Comparison of ENCODE assay signal across 9 mouse cellular contexts in the genomic region with DNA sequence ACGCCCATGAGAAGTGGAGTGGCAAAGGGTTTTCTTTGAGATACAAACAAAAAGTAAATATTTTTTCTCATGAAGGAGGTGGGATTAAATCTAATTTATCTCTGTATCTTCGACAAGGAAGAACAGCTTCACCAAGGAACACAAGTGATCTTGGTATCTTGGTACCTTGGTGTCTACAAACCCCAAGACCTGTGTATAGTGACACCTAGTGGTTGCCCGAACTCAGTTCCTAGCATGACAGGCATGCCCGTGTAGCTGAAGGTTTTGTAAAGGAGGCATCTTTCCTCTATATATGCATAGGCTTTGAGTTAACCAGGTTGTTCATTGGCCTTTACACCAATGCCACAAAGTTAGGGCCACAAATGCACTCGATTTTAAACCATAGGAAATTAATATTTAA. TPM values are rescaled to one million over a fixed set of nuclear protein-coding genes. Genes with fewer than 3 reads are reported as not detected.
DNase-seq lines count a peak whose midpoint lies in the region; ATAC-seq and TF ChIP-seq lines count a peak whose summit lies in the region.
"Had no signal": no experiment of that assay in that cellular context is flagged by ENCODE, and none has a peak within 500 bp of the region (broad histone marks: within the 10 kb centered on the region; RNA-seq: fewer than 3 reads in every experiment).

No protein-coding gene starts in this region.

- no peaks in the 10 kb centered on the region for H3K27me3 ChIP-seq in lung, embryonic 16.5 days (ENCODE audit: control insufficient read depth, insufficient read depth, low read depth, low read length)
- H3K27me3 ChIP-seq: limb, embryonic 15.5 days had no signal

- 23% methylated on average over 5 of the region's 5 CpGs for WGBS in lung, embryonic 16.5 days

- ATAC-seq in lung, embryonic 16.5 days (ENCODE audit: low read depth), result 0 out of 2 replicates have a peak, but pooled peaks have one; percentile 45

- H3K9me3 ChIP-seq in lung, embryonic 16.5 days (ENCODE audit: control insufficient read depth, low read length), result no peaks in the 10 kb centered on the region
- H3K9me3 ChIP-seq: limb, embryonic 15.5 days had no signal

- H3K9ac ChIP-seq in lung, embryonic 16.5 days (ENCODE audit: low read length), result no peak overlapping the region
- H3K9ac ChIP-seq: limb, embryonic 15.5 days had no signal

- H3K4me3 ChIP-seq in cortical plate, adult 2 months (ENCODE audit: insufficient read depth, low read length), result no peak overlapping the region
- no peak overlapping the region for H3K4me3 ChIP-seq in lung, embryonic 16.5 days (ENCODE audit: low read length)
- H3K4me3 ChIP-seq: limb, embryonic 15.5 days had no signal

- H3K27ac ChIP-seq in cortical plate, adult 2 months (ENCODE audit: insufficient read depth, low read length), result no peak overlapping the region
- no peak overlapping the region for H3K27ac ChIP-seq in lung, embryonic 16.5 days (ENCODE audit: low read length)
- H3K27ac ChIP-seq: limb, embryonic 15.5 days had no signal

- H3K36me3 ChIP-seq in lung, embryonic 16.5 days (ENCODE audit: control insufficient read depth, insufficient read depth, low read length), result no peaks in the 10 kb centered on the region
- H3K36me3 ChIP-seq: limb, embryonic 15.5 days had no signal

- no peaks in the 10 kb centered on the region for H3K4me1 ChIP-seq in cortical plate, adult 2 months (ENCODE audit: control insufficient read depth, insufficient read depth, low read length)
- no peaks in the 10 kb centered on the region for H3K4me1 ChIP-seq in lung, embryonic 16.5 days (replicated peaks; ENCODE audit: control insufficient read depth, insufficient read depth, low read length)
- H3K4me1 ChIP-seq: limb, embryonic 15.5 days had no signal

- no peak overlapping the region for H3K4me2 ChIP-seq in lung, embryonic 16.5 days (ENCODE audit: low read depth, low read length)
- H3K4me2 ChIP-seq: limb, embryonic 15.5 days had no signal

- peak; percentile 18 to 63 for DNase-seq in heart, adult 18-20 months
- DNase-seq in heart, adult 11 months, result no peak
- DNase-seq in adrenal gland, adult (ENCODE audit: inconsistent age in 2 of 2, low spot score in 1 of 2), result peak; percentile 33 to 80
- peak; percentile 56 for DNase-seq in heart, postnatal 4 days
- DNase-seq in layer of hippocampus, adult 8-10 months (ENCODE audit: low spot score in 2 of 2), result peak; percentile 37 to 69
- peak; percentile 56 for DNase-seq in right cerebral cortex, postnatal 14 days

- no peak for TF ChIP-seq POLR2A in cortical plate, adult 2 months (IDR thresholded peaks at IDR 0.05; ENCODE audit: extremely low read depth, insufficient read depth, low read length)

- peak; percentile 80 for TF ChIP-seq CTCF in cortical plate, adult 2 months (IDR thresholded peaks at IDR 0.05; ENCODE audit: extremely low read depth, insufficient read depth, low read length)

RNA-seq across cellular contexts. Expression of a gene that starts 36.8 kb away (rescaled TPM):
- 10 to 100 TPM; 51.2 to 66.8 TPM for total RNA-seq in heart, adult 18-20 months (2021)
- 33.5 and 37.7 TPM in 2 replicates for polyA plus RNA-seq in cortical plate, adult 2 months (2012; rRNA removed)
- total RNA-seq in heart, postnatal 4 days (2021), result 10 to 100 TPM; 40.1 to 42.1 TPM
- 100 to 1,000 TPM; 134 to 154 (median 144) TPM for total RNA-seq in layer of hippocampus, adult 8-10 months (2022)
- 4.7 and 5.1 TPM in 2 replicates for polyA plus RNA-seq in lung, embryonic 16.5 days (2015; fragmentation: Nextera tagmentation; extraction: Ambion mirVana)
